Mouse (Mus musculus) embryonic facial prominence, embryonic 14.5 days (tissue): ENCODE measurements around the gene Fbrsl1. TPM values are rescaled to one million over a fixed set of nuclear protein-coding genes. Genes with fewer than 3 reads are reported as not detected.
A peak's percentile ranks its signal among the peaks of the same experiment; 100 is the strongest.

Source experiments
- ATAC-seq: fragments of 200-750 bp; cut with Nextera tagmentation; 2 replicates; pipeline ENCODE4 v1.8.0; 2017; ENCODE audit warnings: low read depth, moderate number of reproducible peaks, moderate TSS enrichment
- DNase-seq: peaks from one replicate; pipeline ENCODE4 v3.0.0-alpha.2; 2015; ENCODE audit warnings: low spot score
- H3K27ac ChIP-seq: fragments of 300-500 bp; sonication (generic); replicated peaks from 2 replicates; pipeline ENCODE4 v1.5.1; 2014; ENCODE audit warnings: low read depth, mild to moderate bottlenecking, low read length, moderate library complexity
- H3K27me3 ChIP-seq: fragments of 300-500 bp; sonication (generic); replicated peaks from 2 replicates; pipeline ENCODE4 v1.6.1; 2014; ENCODE audit warnings: low read length; ENCODE audit not compliant: control insufficient read depth, insufficient read depth
- H3K36me3 ChIP-seq: fragments of 300-500 bp; sonication (generic); 2 replicates; pipeline ENCODE4 v1.6.1; 2014; ENCODE audit warnings: low read length, mixed read lengths; ENCODE audit not compliant: control insufficient read depth, insufficient read depth
- H3K4me1 ChIP-seq: fragments of 300-500 bp; sonication (generic); 2 replicates; pipeline ENCODE4 v1.6.1; 2014; ENCODE audit warnings: antibody characterized with exemption, low read length; ENCODE audit not compliant: control insufficient read depth, insufficient read depth
- H3K4me2 ChIP-seq: fragments of 300-500 bp; sonication (generic); 2 replicates; pipeline ENCODE4 v1.6.1; 2014; ENCODE audit warnings: low read depth, mild to moderate bottlenecking, low read length, moderate library complexity, mixed read lengths
- H3K4me3 ChIP-seq: fragments of 300-500 bp; sonication (generic); 2 replicates; pipeline ENCODE4 v1.5.1; 2014; ENCODE audit warnings: low read depth, mild to moderate bottlenecking, low read length
- H3K9ac ChIP-seq: fragments of 300-500 bp; sonication (generic); 2 replicates; pipeline ENCODE4 v1.6.1; 2014; ENCODE audit warnings: low read depth, mild to moderate bottlenecking, low read length, moderate library complexity, mixed read lengths
- H3K9me3 ChIP-seq: fragments of 300-500 bp; sonication (generic); 2 replicates; pipeline ENCODE4 v1.6.1; 2016; ENCODE audit warnings: low read length; ENCODE audit not compliant: control insufficient read depth
- whole genome bisulfite sequencing: fragments of 180-500 bp; shearing (Covaris S2); extraction: QIAGEN DNeasy Blood & Tissue Kit; methylation state at CpG from one replicate; pipeline ENCODE4 v1.1.7; 2014; 5-methylcytosine and 5-hydroxymethylcytosine counted together
- polyA plus RNA-seq: library from polyadenylated mRNA; unstranded; fragments of >200 nt; fragmentation: Nextera tagmentation; extraction: Ambion mirVana; gene quantifications from 2 replicates; pipeline ENCODE4 v1.2.1, GENCODE M21; 2014

Gene Fbrsl1
- polyA plus RNA-seq, 1 experiment from 2014 or later = 14.7 TPM

- Histone ChIP-seq H3K9ac (no peak overlapping the region), H3K36me3 (peaks cover 1% of the 10 kb centered on the region), H3K4me1 (peaks cover 21% of the 10 kb centered on the region), H3K27me3 (0 out of 2 replicates have a peak, but pooled peaks cover 3% of the 10 kb centered on the region), H3K9me3 (no peaks in the 10 kb centered on the region), H3K4me3 (no peak overlapping the region), H3K4me2 (no peak overlapping the region; the same call in 1 of the 2 replicates), H3K27ac (no peak overlapping the region)
- no peak for DNase-seq
- 72% methylated on average over 6 of the region's 6 CpGs for WGBS
- no peak for ATAC-seq
These were observed 63.8 kb downstream of the Fbrsl1 start for GRCm38 (mm10) chr5:110384491-110384890.

- H3K4me2 ChIP-seq = no peak overlapping the region
- H3K27me3 ChIP-seq = no peaks in the 10 kb centered on the region
- ATAC-seq (no peak), DNase-seq (no peak)
- H3K9ac ChIP-seq = no peak overlapping the region
- H3K4me3 ChIP-seq = no peak overlapping the region
- H3K4me1 ChIP-seq = no peaks in the 10 kb centered on the region
- 83% methylated on average over 4 of the region's 4 CpGs for WGBS
- H3K27ac ChIP-seq = no peak overlapping the region
- H3K9me3 ChIP-seq = no peaks in the 10 kb centered on the region
- H3K36me3 ChIP-seq = peaks cover 45% of the 10 kb centered on the region
These were observed 68.5 kb downstream of the Fbrsl1 start for GRCm38 (mm10) chr5:110379823-110380222.

- Histone ChIP-seq H3K4me1 (no peaks in the 10 kb centered on the region), H3K36me3 (peaks cover 48% of the 10 kb centered on the region), H3K9me3 (no peaks in the 10 kb centered on the region), H3K9ac (no peak overlapping the region), H3K27me3 (no peaks in the 10 kb centered on the region), H3K4me3 (no peak overlapping the region), H3K27ac (no peak overlapping the region), H3K4me2 (no peak overlapping the region)
- WGBS = 86% methylated on average over 12 of the region's 15 CpGs
- ATAC-seq = no peak
- no peak for DNase-seq
These were observed 69.2 kb downstream of the Fbrsl1 start for GRCm38 (mm10) chr5:110379086-110379485.

- H3K4me2 ChIP-seq = no peak overlapping the region
- DNase-seq = no peak
- no peak overlapping the region for H3K4me3 ChIP-seq
- H3K4me1 ChIP-seq = no peaks in the 10 kb centered on the region
- no peaks in the 10 kb centered on the region for H3K27me3 ChIP-seq
- H3K9me3 ChIP-seq = no peaks in the 10 kb centered on the region
- no peak overlapping the region for H3K27ac ChIP-seq
- peaks cover 52% of the 10 kb centered on the region for H3K36me3 ChIP-seq
- no peak overlapping the region for H3K9ac ChIP-seq
- ATAC-seq = 0 out of 2 replicates have a peak, but pooled peaks have one; percentile 39
- WGBS = 40% methylated on average over 20 of the region's 20 CpGs
These were observed 70.1 kb downstream of the Fbrsl1 start for GRCm38 (mm10) chr5:110378181-110378583.

GRCm38 (mm10) chr5:110376802-110377433 lies 71.4 kb downstream of the Fbrsl1 start:
- Histone ChIP-seq H3K4me1 (no peaks in the 10 kb centered on the region), H3K27me3 (no peaks in the 10 kb centered on the region), H3K4me2 (no peak overlapping the region), H3K27ac (no peak overlapping the region), H3K36me3 (peaks cover 54% of the 10 kb centered on the region), H3K9me3 (no peaks in the 10 kb centered on the region), H3K9ac (no peak overlapping the region), H3K4me3 (no peak overlapping the region)
- ATAC-seq (peak; percentile 60), DNase-seq (peak; percentile 56)
- WGBS = 52% methylated on average over 8 of the region's 8 CpGs

- H3K27ac ChIP-seq = 0 out of 2 replicates have a peak overlapping the region, but pooled peaks have one; percentile 28
- no peaks in the 10 kb centered on the region for H3K9me3 ChIP-seq
- ATAC-seq = peak; percentile 22; the same call in 1 of the 2 replicates
- peaks cover 6% of the 10 kb centered on the region; the same call in 1 of the 2 replicates for H3K4me1 ChIP-seq
- DNase-seq = peak; percentile 45
- WGBS = 29% methylated on average over 10 of the region's 11 CpGs
- peak overlapping the region; percentile 53 for H3K4me3 ChIP-seq
- H3K9ac ChIP-seq = peak overlapping the region; percentile 61
- peaks cover 18% of the 10 kb centered on the region for H3K36me3 ChIP-seq
- H3K4me2 ChIP-seq = peak overlapping the region; percentile 93
- no peaks in the 10 kb centered on the region for H3K27me3 ChIP-seq
These were observed 84.3 kb downstream of the Fbrsl1 start for GRCm38 (mm10) chr5:110363822-110364545.

- 0 out of 2 replicates have a peak overlapping the region, but pooled peaks have one; percentile 28 for H3K27ac ChIP-seq
These were observed 85.0 kb downstream of the Fbrsl1 start for GRCm38 (mm10) chr5:110363179-110363821.

GRCm38 (mm10) chr5:110362813-110363178 lies 85.5 kb downstream of the Fbrsl1 start:
- H3K27me3 ChIP-seq = no peaks in the 10 kb centered on the region
- ATAC-seq (peak; percentile 55), DNase-seq (no peak)
- H3K4me3 ChIP-seq = peak overlapping the region; percentile 53
- H3K36me3 ChIP-seq = peaks cover 9% of the 10 kb centered on the region
- peak overlapping the region; percentile 61 for H3K9ac ChIP-seq
- 3% methylated on average over 17 of the region's 28 CpGs for WGBS
- no peak overlapping the region for H3K27ac ChIP-seq
- no peaks in the 10 kb centered on the region for H3K9me3 ChIP-seq
- H3K4me2 ChIP-seq = peak overlapping the region; percentile 93
- peaks cover 6% of the 10 kb centered on the region; the same call in 1 of the 2 replicates for H3K4me1 ChIP-seq

More at GRCm38 (mm10) chr5:110363179-110363821, 85.0 kb downstream of the Fbrsl1 start:
- peak; percentile 83 for DNase-seq
- Histone ChIP-seq H3K36me3 (peaks cover 13% of the 10 kb centered on the region), H3K9ac (peak overlapping the region; percentile 61), H3K4me1 (peaks cover 6% of the 10 kb centered on the region; the same call in 1 of the 2 replicates), H3K4me3 (peak overlapping the region; percentile 53), H3K4me2 (peak overlapping the region; percentile 93), H3K27me3 (no peaks in the 10 kb centered on the region), H3K9me3 (no peaks in the 10 kb centered on the region)
- peak; percentile 90 for ATAC-seq
- WGBS = 4% methylated on average over 21 of the region's 72 CpGs
